Mouse (Mus musculus) cortical plate, adult 2 months (tissue): ENCODE results near the gene 4930438A08Rik.

Experiments
- CTCF ChIP-seq: fragments of 200-500 bp; IDR thresholded peaks from 2 replicates; pipeline ENCODE4 v1.5.1; 2011; ENCODE audit warnings: mild to moderate bottlenecking, control low read depth, low read length; ENCODE audit not compliant: insufficient read depth; ENCODE audit errors: extremely low read depth
- POLR2A ChIP-seq: fragments of 200-500 bp; IDR thresholded peaks from 2 replicates; pipeline ENCODE4 v1.6.1; 2011; ENCODE audit warnings: mild to moderate bottlenecking, low read length, control low read depth; ENCODE audit not compliant: insufficient read depth; ENCODE audit errors: extremely low read depth

- TF ChIP-seq CTCF (no peak), POLR2A (no peak)
These were observed 48.2 kb upstream of the 4930438A08Rik start for GRCm38 (mm10) chr11:58226425-58226824.
